Mouse (Mus musculus) ES-Bruce4 (cell line): Measurements from ENCODE around the gene Rxrb. TPM values are rescaled to one million over a fixed set of nuclear protein-coding genes. Genes with fewer than 3 reads are reported as not detected.
"Not testable (repeated sequence)": the region's sequence is repeated elsewhere in the genome, so short reads cannot be mapped to it uniquely, and the experiment has no call there.

ENCODE experiments used
- H3K27ac ChIP-seq: 2 replicates; pipeline ENCODE4 v1.5.1; 2012; ENCODE audit warnings: low read length, inconsistent platforms; ENCODE audit not compliant: insufficient read depth
- H3K27me3 ChIP-seq: 2 replicates; pipeline ENCODE4 v1.6.1; 2012; ENCODE audit warnings: mild to moderate bottlenecking, low read length, inconsistent platforms; ENCODE audit not compliant: control insufficient read depth, poor library complexity, insufficient read depth, severe bottlenecking
- H3K36me3 ChIP-seq: 2 replicates; pipeline ENCODE4 v1.6.1; 2012; ENCODE audit warnings: inconsistent platforms, mild to moderate bottlenecking, low read length, moderate library complexity; ENCODE audit not compliant: control insufficient read depth, poor library complexity, insufficient read depth, severe bottlenecking
- H3K4me1 ChIP-seq: one replicate; pipeline ENCODE4 v1.8.1; 2011; ENCODE audit warnings: low read length; ENCODE audit not compliant: control insufficient read depth, insufficient read depth
- H3K4me3 ChIP-seq: 2 replicates; pipeline ENCODE4 v1.5.1; 2011; ENCODE audit warnings: low read depth, mild to moderate bottlenecking, low read length
- H3K9ac ChIP-seq: 2 replicates; pipeline ENCODE4 v1.6.1; 2012; ENCODE audit warnings: low read depth, mild to moderate bottlenecking, inconsistent platforms; ENCODE audit not compliant: poor library complexity, severe bottlenecking
- H3K9me3 ChIP-seq: replicated peaks from 2 replicates; pipeline ENCODE4 v1.6.1; 2012; ENCODE audit warnings: mild to moderate bottlenecking, low read length, inconsistent platforms; ENCODE audit not compliant: control insufficient read depth, poor library complexity, insufficient read depth, severe bottlenecking
- CTCF ChIP-seq: IDR thresholded peaks from one replicate; pipeline ENCODE4 v1.8.1; 2011; ENCODE audit warnings: low read depth, low read length
- EP300 ChIP-seq: IDR thresholded peaks from 2 replicates; pipeline ENCODE4 v1.6.1; 2011; ENCODE audit warnings: low read depth, low read length; ENCODE audit not compliant: insufficient read depth
- POLR2A ChIP-seq: IDR thresholded peaks from one replicate; pipeline ENCODE4 v1.8.1; 2011; ENCODE audit warnings: low read length; ENCODE audit not compliant: insufficient read depth
- polyA plus RNA-seq: library from polyadenylated mRNA; stranded (reverse); fragments of >200 nt; gene quantifications from 2 replicates; pipeline ENCODE4 v1.2.4, GENCODE M21; 2011; ENCODE audit warnings: low read depth; ENCODE audit not compliant: missing spikeins, insufficient read depth, insufficient read length

The Rxrb gene
- polyA plus RNA-seq, 1 experiment, result 38.2 TPM

DNA sequence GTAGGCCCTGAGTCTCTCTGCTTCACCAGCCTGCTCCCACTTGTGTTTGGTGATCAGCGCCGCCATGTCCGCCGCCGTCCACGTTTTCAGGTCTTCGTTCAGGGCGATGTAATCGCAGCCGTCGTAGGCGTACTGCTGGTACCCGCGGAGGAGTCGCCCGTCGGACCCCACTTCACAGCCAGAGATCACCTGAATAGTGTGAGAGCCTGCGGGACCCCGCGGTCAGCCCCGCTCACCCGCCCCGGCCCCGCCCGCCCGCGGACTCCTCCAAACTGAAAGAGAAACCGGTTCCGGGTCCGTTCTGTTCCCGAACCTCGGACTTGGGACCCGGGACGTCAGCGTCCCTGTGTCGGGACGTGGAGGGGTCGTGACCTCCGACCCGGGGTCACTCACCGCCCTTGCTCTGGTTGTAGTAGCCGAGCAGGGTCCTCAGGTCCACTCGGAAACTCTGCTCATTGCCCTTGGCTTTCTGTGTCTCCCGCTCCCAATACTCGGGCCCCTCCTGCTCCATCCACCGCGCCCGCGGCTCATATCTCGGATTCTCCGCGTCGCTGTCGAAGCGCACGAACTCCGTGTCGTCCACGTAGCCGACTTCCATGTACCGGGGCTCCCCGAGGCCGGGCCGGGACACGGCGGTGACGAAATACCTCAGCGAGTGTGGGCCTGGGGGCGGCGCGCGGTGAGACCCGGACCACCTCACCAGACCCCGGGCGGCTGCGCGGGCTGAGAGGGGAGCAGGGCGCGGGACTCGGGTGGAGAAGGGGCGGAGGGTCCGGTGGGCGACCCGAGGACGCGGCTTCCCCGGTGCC lies 32.1 kb upstream of the Rxrb start:
- peak overlapping the region; percentile 75 for H3K4me3 ChIP-seq
- no peak overlapping the region for H3K27ac ChIP-seq
- no peaks in the 10 kb centered on the region for H3K36me3 ChIP-seq
- no peaks in the 10 kb centered on the region for H3K4me1 ChIP-seq
- TF ChIP-seq CTCF (no peak), EP300 (no peak), POLR2A (no peak)
- H3K9ac ChIP-seq, result peak overlapping the region; percentile 79
- H3K9me3 ChIP-seq, result 0 out of 2 replicates have a peak, but pooled peaks cover 2% of the 10 kb centered on the region
- H3K27me3 ChIP-seq, result peaks cover 7% of the 10 kb centered on the region

DNA sequence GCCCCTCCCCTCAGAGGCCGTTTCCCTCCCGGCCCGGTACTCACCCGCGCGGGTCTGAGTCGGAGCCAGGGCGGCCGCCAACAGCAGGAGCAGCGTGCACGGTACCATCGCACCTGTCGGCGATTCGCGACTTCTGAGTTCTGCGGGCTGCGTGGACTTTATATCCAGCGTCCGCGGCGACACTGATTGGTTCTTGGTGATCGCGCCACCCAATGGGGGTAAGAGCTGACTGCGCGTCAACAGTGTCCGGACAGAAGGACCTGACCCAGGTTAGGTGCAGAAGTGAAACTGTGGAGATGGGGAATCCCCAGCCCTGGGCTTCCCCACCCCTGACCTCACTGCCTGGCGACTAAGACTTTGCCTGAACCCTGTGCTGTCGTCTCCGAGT lies 31.5 kb upstream of the Rxrb start, which contains the start of gene H2-K1:
TSS of gene H2-K1 (minus strand) at position 198 of the 388 bp plus-strand sequence.
- peak within 1 kb of the TSS; percentile 75 for H3K4me3 ChIP-seq
- H3K4me1 ChIP-seq, result no peaks in the 10 kb centered on the region
- TF ChIP-seq EP300 (no peak), CTCF (no peak), POLR2A (no peak)
- peaks cover 7% of the 10 kb centered on the region for H3K27me3 ChIP-seq
- H3K27ac ChIP-seq, result no peak within 1 kb of the TSS
- no peaks in the 10 kb centered on the region for H3K36me3 ChIP-seq
- 0 out of 2 replicates have a peak, but pooled peaks cover 2% of the 10 kb centered on the region for H3K9me3 ChIP-seq
- peak within 1 kb of the TSS; percentile 79 for H3K9ac ChIP-seq

DNA sequence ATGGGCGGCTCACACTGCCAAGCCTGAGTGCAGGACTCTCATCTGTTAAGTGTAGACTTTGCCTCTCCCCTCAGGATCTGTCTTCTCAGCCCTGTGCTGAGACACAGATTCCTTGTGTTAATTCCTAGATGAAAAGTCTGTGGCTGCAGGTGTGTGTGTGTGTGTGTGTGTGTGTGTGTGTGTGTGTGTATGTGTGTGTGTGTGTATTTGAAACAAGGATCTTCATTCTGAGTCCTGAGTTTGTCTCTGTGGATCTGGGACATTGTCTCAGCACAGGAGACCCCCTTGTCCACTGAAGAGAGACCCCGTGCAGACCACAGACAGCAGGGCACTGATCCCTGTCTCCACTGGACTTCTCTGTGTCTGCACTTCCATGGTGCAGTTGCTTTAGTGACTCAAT lies 30.8 kb upstream of the Rxrb start:
- not testable (repeated sequence) for H3K9me3 ChIP-seq, H3K4me3 ChIP-seq, H3K27ac ChIP-seq, H3K9ac ChIP-seq, H3K36me3 ChIP-seq, H3K4me1 ChIP-seq, H3K27me3 ChIP-seq

DNA sequence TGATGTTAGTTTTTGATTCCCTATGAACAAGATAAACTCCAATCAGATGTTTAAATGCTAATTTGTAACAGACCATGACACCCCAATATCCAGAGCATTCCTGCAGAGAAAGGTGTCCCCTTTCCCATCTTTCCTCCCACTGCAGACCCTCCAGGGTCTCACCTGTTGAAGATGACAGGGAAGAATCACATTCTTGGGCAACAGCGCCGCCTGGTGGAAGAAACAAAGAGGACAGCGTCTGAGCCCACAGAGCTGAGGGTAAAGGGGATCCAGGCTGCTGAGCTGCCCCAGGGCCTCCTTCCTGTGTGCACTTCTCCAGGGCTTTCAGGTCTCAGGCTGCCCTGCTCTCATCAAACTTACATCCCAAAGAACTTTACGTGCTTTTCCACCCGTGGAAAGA lies 28.2 kb upstream of the Rxrb start:
- Histone ChIP-seq H3K9me3 (0 out of 2 replicates have a peak, but pooled peaks cover 2% of the 10 kb centered on the region), H3K27me3 (peaks cover 7% of the 10 kb centered on the region), H3K27ac (no peak overlapping the region), H3K36me3 (no peaks in the 10 kb centered on the region), H3K4me3 (no peak overlapping the region), H3K9ac (no peak overlapping the region), H3K4me1 (no peaks in the 10 kb centered on the region)
- TF ChIP-seq POLR2A (no peak), CTCF (peak; percentile 62), EP300 (no peak)

DNA sequence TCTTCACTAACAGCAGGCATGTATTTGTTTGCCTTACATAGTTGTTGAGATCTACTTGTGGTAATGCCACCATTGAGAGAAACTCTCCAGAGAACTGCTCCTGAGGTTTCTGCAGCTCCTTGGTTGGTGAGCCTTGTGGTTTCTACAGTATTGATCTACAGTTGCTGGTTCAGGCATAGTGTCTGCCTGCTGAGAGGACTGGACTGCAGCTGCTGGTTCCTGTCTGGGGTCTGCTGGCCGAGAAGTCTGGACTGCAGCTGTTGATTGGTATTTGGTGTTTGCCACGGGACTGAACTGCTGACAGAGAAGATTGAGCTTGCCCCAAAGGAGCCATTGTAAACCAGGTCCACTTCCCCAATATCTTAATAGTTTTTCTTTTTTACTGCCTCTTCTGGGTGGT lies 25.0 kb upstream of the Rxrb start:
- Histone ChIP-seq H3K9ac (no peak overlapping the region), H3K9me3 (0 out of 2 replicates have a peak, but pooled peaks cover 2% of the 10 kb centered on the region), H3K36me3 (no peaks in the 10 kb centered on the region), H3K4me3 (no peak overlapping the region), H3K27me3 (no peaks in the 10 kb centered on the region), H3K27ac (no peak overlapping the region), H3K4me1 (no peaks in the 10 kb centered on the region)
- TF ChIP-seq CTCF (no peak), EP300 (no peak), POLR2A (no peak)

DNA sequence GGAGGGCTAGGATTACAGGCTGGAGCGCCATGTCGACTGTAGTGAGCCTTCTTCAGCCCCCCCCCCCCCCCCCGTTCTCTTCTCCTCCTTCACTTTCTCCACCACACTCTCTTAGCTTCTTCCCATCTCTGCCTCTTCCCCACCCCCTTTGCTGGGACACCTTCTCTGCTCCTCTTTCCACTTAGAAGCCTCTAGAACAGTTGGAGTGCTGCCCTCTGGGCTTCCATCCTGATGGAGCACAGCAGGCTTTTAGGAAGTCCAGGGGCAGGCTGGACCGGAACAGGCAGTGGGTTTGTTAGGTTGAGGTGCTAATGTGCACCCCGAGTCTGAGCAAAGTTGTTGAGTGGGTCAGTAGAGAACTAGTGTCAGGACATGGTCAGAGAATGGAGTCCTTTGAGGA lies 21.5 kb upstream of the Rxrb start:
- Histone ChIP-seq H3K36me3 (no peaks in the 10 kb centered on the region), H3K4me1 (no peaks in the 10 kb centered on the region), H3K4me3 (no peak overlapping the region), H3K27ac (no peak overlapping the region), H3K9ac (no peak overlapping the region), H3K9me3 (peaks cover 6% of the 10 kb centered on the region), H3K27me3 (no peaks in the 10 kb centered on the region)
- no peak for TF ChIP-seq CTCF
- no peak for TF ChIP-seq EP300
- TF ChIP-seq POLR2A, result no peak
